Mouse (Mus musculus): Measurements from ENCODE around the gene Fnbp1.

- no peak for TF ChIP-seq CTCF (IDR thresholded peaks at IDR 0.05; ENCODE audit: low read depth, low read length)
- TF ChIP-seq GATA1 (IDR thresholded peaks at IDR 0.05; ENCODE audit: borderline replicate concordance, low read length), result no peak
These were observed 38.3 kb upstream of the Fnbp1 start for GRCm38 (mm10) chr2:31180081-31180551.

All from G1E (cell line).